Mouse (Mus musculus): Measurements from ENCODE around the gene Dus3l.

Dus3l gene

DNA sequence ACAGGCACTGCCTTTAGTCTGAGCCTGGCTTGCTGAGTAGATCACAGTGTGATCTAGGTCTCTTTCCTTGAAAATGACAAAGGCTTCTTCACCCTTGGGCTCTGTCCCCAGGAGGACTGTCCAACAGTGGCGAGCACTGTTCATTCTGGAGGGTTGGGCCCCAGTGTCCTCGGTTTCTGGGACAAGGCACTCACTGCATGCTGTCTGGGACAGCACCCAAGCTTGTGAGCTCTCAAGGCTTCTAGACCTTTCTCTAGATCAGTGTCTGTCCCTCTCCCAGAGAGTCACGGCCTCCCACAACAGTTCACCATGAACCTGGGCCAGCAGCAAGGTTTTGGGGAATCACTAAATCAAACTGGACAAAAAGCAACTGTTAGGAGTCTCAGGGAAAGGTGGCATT, 28.0 kb downstream of the Dus3l start:
- no peak for DNase-seq (ENCODE audit: low spot score)

DNA sequence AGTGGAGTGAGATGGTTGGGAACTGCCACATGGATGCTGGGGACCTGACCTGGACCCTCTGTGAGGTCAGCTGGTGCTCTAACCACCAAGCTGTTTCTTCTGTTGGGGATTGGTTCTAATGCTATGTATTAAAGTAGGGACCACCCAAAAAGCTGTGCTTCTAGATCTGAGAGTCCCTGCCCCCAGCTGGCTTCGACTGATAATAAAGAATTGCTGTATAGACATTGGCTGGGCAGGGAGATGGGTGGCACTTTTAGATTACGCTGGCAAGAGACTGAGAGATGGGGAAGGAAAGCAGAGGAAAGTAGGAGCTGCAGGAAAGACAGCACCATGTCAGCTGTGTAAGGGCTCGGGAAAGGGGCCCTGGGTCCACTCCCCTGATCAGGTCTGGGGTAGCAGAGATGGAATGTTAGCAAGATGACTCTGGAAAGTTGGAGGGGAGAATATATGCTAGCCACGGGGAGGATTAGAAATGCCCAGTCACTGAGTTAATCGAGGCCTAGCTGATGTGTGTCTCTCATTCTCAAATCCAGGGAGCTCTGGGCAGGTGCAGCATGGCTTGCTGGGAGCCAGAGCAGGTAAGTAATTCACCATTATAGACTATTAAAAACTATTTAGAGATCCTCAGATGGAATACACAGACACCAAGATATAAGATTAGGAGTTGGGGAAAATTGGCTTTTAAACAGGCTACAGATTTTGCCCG, 29.2 kb downstream of the Dus3l start:
- DNase-seq (ENCODE audit: low spot score): no peak

DNA sequence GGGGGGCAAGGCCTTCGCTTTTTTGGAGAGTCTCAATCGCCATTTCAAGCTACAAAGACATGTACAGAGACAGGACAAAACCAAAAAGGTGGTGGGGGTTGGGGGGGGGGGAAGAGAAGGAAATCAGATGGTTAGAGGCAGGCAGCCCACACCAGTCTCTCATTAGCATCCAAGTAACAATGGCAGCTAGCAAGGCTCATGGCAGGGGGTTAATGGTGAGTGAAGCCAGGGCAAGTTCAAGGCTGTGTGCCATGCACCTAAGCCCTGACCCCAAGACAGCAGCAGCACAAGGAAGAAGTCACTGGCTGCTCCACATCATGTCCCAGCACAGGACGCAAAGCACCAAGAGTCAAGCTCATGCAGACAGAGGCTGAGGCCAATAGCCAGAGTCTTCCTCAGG, 34.7 kb downstream of the Dus3l start:
- no peak for DNase-seq (ENCODE audit: low spot score)

DNA sequence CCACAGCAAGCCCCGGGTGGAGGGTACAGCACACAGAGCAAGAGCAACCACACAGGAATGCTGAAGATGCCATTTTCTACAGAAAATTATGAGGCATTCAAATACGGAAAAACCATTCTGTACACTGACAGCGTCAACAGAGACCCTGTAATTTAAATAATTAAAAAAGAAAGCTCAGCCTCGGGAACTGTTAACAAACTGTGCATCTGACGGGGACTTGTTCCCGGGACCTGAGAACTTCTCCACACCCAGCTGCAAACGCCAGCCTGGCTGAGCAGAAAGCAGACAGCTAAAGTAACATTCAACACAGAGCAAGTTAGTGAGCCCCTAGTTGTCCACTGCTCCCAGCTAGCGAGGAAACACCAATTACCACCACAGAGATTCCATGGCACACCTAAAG, 37.5 kb downstream of the Dus3l start:
- DNase-seq (ENCODE audit: low spot score): no peak

DNA sequence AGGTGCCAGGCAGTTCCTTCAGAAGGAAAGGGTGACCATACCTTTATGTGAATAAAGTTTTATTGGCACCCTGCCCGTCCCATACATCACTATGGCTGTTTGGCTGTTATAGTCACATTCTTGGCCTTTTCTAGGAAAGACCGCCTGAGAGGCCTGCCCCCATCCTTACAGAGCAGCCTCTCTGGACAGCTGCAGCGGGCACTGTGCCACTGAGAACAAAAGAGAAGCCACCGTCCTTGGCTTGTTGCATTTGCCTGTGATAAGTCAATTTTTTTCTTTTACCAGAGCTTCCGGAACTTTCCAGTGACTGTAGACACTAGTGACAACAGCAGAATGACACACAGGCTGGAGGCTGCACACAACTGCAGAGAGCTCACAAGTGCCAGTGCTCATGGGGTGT, 40.4 kb downstream of the Dus3l start:
- DNase-seq (ENCODE audit: low spot score): no peak

DNA sequence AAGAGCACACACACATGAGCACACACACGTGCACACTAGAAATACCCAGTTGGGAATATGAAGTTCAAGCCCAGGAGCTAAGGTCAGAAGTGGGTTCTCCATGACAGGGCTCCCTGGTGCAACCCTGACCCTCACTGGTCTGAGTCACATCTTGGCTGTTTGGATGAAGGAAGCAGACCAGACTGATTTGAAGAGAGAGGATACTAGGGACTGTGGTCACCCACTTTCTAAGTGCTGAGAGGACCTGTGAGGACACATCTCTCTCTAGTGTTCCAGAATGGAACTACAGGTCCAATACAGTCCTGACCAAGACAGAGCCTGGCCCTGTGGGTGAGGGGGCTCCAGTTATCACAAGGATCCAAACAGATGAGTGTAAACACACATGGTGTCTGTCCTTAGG, 41.2 kb downstream of the Dus3l start:
- no peak for DNase-seq (ENCODE audit: low spot score)

DNA sequence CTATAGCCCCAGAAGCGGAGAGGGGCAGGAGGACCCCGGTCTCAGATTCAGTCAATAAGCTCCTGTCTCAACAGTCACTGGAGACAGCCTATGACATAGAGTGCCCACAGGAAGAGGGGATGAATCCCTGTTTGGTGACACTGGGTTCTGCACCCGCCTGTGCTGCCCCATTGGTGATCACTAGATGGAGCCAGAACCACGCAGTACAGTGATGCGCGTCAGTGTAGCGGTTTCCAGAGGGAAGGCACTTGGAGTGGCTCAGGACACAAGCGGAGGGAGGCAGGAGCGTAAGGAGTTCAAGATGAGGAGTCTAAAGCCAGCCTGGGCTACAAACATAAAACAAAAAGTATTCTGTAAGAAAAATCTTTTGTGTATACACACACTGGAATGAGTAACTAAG, 44.0 kb downstream of the Dus3l start:
- DNase-seq (ENCODE audit: low spot score): peak; percentile 86

DNA sequence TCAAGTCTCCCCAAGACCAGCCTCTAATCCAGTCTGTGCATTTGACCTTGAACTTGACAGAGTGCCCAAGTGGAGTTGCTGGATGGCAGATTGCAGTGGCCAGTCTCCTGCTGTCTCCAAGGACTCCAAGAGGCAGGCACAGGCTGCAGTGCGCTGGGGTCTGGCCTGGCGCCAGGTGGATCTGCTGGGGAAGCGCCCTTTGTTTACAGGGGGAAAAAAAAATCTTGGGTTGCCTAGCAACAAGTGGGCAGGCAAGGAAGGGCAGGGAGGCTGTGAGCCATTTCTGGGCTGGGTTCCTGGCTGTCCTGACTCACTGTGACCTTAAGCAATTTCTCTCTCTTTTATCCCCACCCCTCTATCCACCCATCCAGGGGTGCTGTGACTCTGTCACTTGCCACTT, 45.7 kb downstream of the Dus3l start:
- DNase-seq (ENCODE audit: low spot score): peak; percentile 80

DNA sequence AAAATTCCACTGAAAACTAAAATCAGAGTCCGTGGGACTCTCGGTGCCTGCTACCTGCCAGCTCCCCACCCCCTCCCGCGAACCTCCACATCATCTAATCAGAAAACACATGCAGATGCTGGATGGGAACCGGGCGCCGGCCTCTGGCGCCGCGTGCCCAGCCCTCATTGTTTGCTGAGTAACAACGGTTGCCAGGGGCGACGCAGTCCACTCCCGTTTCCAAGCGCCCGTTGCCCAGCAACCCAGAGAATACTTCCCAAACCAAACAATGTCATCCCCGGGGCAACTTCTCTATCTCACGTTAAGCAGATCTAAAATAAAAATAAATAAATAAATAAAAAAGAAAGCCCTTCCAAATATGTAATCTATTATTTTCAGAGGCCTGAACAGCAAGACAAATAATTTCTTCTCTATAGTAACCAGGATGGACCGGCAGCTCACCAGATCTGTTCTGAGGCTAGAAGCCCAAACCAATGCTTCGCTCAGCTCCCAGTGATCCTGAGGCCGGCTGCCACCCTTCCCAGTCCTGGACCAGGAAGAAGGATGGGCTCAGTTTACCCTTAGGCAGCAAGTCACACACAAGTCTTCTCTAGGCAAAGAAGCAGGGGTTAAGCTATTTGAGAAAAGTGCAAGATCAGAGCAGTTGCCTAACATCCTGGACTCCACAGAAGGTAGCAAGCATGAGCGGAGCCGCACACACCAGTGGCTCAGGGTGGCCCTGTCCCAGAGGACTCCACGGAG, 49.9 kb downstream of the Dus3l start:
- DNase-seq (ENCODE audit: low spot score): peak; percentile 84

DNA sequence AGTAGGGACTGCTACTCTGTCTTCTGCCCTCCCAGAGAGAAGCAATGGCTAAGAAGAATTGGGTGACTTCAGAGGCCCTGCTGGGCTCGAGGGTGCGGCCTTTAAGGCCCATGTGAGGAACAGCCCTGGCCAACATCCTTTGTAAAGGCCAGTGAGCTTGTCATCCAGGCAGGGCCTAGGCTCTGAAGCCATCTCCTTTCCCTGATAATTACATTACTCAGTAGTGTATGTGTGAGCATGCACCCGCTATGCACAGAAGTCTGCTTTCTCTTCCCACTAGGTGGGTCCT, 50.4 kb downstream of the Dus3l start:
- DNase-seq (ENCODE audit: low spot score): no peak

DNA sequence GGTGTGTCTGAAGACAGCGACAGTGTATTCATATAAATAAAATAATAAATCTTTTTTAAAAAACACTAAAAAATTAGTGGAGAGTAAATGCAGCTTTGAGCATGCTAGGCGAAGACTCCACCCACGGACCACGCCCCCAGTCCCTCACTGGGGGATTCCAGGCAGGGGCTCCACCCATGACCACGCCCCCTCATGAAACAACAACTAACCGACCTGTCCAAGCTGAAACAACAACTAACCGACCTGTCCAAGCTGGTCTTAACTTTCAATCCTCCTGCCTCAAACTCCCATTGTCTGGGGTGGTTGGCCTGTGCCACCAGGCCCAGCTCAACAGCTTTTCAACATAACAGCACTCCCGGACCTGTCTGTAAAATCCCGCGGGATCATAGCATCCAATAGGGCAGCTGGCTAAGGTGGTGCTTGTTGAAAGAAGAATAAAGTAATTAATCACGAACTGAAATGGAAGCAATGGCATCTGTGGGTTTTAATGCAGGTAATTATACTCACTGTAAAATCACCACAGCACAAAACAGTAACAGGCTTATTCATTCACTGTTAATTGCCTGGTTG, 53.6 kb downstream of the Dus3l start:
- no peak for DNase-seq (ENCODE audit: low spot score)

DNA sequence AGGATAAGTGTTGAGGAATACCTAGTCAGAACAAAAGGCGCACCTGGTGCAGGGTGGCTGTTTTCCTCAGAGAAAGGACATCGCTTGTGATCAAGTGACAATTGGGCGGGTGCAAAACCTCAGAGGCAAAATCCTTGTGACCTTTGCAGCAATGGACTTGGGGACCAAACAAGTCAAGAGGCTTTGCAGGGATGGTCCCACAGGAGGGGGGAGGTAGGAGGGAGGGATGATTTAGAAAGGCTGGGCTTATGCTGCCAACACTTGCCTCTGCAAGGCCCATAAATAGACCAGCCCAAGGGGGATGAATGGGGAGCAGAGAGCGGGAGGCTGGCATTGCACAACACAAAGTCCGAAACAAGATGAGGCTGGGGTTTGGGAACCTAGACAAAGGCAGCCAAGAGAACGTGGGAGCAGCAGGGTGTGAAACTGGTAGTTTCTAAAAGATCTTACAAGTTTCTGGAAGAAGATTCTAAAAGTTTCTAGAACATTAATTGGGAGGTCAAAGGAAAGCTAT, 54.5 kb downstream of the Dus3l start:
- no peak for DNase-seq (ENCODE audit: low spot score)

All from layer of hippocampus, adult 11-12 months (tissue).